Mouse (Mus musculus) ovary, adult 18-20 months (tissue): ENCODE measurements around the gene Muc1.

Experiments used
- DNase-seq: peaks from one replicate; pipeline ENCODE4 v3.0.0; 2022; ENCODE audit warnings: low spot score, mixed read lengths

The Muc1 gene

DNA sequence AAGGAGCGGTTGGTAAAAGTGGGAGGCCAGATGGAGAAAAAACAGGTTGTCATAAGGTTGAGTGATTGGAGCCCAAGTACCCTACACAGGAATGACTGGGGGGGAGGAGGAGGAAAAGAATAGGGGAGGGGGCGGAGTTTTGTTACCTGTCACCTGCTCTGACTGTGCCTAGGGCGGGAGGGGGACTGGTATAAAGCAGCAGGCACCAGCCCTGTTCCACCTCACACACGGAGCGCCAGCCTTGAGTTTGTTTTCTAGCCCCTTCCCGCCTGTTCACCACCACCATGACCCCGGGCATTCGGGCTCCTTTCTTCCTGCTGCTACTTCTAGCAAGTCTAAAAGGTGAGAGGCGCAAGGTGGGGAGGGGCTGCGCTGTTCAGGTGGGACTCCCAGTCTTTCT lies at the start of gene Muc1:
Gene Muc1, plus strand, starts transcription at position 222 of the 400 bp plus-strand sequence.
- DNase-seq = no peak

DNA sequence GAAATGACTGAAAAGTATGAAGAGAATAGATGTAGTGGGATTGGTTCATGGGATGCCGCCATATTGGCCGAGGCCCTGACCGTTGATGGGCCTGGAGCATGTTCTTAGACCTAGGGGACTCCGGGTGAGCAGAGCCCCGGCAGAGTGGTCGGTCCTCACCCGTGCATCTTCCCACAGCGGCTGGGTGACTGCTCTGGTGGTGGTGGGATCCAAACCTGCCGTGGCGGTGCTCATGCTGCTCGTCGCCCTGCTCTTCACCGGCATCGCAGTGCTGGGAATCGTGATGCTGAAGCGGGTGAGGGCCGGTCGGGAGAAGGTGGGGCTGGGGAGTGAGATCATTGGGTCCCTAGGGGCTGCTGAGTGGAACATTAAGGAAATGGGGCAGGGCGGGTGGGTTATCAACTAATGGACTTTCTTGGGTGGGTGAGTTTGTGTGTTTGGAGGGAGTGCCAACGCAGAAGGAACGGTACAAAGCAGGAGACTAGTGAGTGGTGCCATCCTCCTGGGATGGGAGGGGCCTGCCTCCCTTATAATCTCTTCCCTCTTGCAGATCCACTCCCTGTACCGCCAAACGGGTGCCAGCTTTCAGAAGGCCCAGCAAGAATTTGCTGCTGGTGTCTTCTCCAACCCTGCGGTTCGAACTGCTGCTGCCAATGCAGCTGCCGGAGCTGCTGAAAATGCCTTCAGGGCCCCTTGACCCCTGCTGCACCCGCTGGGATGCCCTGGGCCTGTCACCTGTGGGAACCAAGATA lies 46.9 kb upstream of the Muc1 start:
- no peak for DNase-seq

DNA sequence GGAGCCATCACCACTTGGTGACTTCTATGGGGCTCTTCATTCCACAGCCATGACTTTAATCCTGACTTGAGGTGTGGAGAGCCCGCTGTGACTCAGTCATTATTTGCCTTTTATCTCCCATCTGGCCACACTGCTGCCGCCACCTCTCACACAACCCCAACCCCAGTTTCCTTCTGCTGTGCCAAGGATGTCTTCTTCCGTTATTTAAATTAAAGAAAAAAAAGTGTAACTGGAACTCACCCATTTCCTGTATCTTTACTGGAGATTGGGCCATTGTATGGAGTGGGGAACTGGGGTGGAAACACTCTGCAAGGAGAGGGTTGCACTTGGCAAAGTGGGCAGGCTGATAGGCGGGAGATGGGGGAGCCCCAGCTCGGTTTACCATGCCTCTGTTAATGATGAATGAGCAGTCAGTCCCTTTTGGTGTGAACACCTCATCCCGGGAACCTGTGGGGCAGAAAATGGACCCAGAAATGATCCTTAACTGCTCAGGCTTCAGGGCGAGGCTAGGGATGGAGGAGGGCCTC lies 46.3 kb upstream of the Muc1 start:
- DNase-seq = no peak

DNA sequence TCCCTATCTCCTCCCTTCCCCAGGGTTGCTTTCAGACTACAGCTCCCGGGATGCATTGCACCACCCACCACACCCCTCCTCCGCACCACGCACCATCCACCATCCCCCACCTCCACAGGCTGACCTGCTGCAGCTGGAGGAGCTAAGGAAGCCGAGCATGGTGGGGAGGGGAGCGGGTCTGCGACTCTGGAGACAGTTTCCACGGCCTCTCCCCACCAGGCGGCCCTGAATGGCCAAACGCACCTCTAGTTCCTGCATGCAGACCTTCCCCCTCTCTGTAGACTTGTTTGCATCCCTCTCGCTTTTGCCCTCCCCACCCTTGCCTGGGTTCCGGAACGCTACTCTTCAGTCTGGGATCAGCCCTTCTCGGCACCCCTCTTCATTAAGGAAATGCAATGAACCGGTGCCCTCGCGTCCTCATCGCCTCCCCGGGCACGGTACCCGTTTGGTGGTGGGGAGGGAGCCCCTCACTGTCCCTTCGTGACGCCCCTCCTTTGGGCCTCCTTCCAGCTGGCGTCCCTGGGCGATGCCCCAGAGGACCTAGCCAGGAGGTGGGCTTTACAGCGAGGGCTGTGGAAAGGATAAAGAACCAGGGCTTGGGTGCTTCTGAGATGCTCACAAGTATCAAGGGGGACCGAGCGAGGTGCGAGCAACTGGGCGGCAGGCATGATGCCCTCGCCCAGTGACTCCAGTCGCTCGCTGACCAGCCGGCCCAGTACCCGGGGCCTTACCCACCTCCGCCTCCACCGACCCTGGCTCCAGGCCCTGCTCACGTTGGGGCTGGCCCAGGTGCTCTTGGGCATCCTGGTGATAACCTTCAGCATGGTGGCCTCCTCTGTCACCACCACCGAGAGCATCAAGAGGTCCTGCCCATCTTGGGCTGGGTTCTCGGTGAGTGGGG lies 45.5 kb upstream of the Muc1 start, which contains the start of gene Fam189b:
Gene Fam189b, plus strand, starts transcription at position 86 of the 901 bp plus-strand sequence.
- DNase-seq = peak; percentile 84

DNA sequence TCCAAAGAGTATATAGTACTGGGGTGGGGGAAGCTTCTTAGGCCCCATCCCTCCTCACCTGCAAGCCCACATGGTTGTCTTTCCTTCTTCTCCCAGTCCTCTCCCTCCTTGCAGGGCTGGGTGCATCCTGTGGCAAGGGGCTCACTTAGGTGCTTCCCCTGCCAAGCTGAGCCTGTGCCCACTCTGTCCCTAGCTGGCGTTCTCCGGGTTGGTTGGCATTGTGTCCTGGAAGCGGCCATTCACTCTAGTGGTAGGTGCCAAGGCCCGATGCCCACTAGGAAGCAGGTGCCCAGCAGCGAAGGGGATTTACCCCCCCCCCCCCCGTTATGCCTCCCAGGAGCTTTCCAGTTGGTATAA lies 44.9 kb upstream of the Muc1 start:
- no peak for DNase-seq

DNA sequence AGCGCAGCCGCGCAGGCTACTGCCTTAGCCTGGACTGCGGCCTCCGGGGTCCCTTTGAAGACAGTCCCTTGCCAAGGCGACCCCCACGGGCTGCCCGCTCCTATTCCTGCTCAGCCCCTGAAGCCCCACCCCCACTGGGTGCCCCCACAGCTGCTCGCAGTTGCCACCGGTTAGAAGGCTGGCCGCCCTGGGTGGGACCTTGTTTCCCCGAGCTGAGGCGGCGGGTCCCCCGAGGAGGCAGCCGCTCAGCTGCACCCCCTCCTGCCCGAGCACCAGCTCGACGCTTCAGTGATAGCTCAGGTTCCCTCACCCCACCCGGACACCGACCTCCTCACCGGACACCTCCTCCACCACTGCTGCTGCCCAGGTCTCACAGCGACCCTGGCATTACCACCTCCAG lies 41.7 kb upstream of the Muc1 start:
- DNase-seq = no peak

DNA sequence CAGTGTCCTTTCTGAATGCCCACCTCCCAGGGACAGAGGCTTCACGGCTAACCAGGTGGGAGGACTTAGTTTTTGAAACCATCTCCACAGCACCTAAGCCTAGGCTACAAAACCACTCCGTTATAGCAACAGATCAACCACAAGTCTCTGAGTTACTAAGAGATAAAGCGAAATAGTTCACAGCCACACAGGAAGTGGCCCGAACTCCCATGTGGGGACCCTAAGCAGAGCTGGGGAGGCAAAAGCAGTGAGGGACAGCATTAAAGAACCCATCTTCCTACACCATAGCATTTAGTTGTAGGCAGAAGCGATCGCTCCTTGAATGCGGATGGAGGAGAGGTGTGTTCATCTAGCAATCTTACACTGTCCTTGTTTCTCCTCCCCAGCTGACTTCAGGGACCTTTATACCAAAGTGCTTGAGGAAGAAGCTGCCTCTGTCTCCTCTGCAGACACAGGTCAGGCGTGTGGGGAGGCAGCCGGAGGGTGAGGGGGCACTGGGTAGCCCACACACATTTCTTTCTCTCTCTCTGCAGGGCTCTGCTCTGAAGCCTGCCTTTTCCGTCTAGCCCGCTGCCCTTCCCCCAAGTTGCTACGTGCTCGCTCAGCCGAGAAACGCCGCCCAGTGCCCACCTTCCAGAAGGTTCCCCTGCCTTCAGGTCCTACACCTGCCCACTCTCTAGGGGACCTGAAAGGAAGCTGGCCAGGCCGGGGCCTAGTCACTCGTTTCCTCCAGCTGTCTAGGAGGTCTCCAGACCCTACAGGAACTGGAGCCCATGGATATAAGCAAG lies 41.0 kb upstream of the Muc1 start:
- no peak for DNase-seq

DNA sequence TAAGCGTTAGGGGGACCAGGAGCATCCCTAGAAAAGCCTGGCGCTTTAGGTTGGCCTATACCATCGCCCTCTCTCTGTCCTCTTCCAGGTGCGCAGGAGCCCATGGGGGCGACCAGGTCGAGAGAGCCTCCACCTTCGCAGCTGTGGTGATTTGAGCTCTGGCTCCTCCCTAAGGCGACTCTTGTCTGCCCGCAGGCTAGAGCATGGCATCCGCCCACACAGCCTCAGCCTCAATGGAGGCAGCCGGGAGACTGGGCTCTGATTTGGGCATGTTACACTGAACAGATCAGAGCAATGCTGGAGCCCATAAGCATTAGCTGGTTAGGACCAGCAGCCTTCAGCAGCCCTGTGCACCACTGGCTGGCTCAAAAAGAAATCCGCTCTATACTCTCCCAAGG lies 40.4 kb upstream of the Muc1 start:
- no peak for DNase-seq

DNA sequence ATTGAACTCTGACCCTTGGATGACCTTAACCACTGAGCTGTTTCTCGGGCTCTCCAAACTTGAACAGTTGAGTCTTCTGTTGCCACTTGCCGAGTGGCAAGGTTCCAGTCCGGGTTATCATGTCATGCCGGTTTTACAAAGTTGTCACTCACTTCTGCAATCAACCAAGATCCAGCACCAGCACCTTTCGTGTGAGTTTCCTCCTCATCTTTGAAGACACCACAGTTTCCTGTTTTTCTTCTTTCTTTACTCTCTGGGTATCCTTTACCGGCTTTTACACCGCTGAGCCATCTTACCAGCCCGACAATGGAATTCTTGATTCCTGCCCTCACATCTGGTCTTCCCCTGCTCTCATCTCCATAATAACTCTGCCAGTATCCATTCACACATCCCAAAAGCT lies 38.4 kb upstream of the Muc1 start:
- DNase-seq = no peak

DNA sequence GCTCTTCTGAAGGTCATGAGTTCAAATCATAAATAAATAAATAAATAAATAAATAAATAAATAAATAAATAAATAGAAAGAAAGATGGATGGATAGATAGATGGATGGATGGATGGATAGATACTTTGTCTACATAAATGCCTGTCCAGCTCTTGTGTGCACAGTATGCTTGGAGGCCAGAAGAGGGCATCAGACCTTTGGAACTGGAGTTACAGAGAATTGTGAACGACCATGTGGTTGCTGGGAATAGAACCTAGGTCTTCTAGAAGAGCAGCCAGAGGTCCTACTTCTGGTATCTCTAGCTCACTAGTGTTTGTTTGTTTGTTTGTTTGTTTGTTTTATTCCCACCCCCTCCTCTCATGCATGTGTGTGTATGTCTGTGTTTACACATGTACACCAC lies 35.5 kb upstream of the Muc1 start:
- DNase-seq = no peak

DNA sequence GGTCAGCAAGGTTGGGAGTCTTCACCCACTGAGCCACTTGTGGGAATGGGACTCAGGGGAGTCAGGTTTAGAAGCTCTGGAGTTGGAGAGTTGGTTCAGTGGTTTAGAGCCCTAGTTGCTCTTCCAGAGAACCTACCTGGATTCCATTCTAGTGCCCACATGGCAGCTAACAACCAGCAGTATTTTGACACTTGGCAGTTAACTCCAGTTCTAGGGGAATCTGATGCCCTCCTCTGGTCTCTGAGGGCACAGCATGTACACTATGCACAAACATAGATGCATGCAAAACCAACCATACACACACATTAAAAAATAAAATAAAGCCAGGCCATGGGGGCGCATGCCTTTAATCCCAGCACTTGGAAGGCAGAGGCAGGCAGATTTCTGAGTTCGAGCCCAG lies 35.0 kb upstream of the Muc1 start:
- no peak for DNase-seq

DNA sequence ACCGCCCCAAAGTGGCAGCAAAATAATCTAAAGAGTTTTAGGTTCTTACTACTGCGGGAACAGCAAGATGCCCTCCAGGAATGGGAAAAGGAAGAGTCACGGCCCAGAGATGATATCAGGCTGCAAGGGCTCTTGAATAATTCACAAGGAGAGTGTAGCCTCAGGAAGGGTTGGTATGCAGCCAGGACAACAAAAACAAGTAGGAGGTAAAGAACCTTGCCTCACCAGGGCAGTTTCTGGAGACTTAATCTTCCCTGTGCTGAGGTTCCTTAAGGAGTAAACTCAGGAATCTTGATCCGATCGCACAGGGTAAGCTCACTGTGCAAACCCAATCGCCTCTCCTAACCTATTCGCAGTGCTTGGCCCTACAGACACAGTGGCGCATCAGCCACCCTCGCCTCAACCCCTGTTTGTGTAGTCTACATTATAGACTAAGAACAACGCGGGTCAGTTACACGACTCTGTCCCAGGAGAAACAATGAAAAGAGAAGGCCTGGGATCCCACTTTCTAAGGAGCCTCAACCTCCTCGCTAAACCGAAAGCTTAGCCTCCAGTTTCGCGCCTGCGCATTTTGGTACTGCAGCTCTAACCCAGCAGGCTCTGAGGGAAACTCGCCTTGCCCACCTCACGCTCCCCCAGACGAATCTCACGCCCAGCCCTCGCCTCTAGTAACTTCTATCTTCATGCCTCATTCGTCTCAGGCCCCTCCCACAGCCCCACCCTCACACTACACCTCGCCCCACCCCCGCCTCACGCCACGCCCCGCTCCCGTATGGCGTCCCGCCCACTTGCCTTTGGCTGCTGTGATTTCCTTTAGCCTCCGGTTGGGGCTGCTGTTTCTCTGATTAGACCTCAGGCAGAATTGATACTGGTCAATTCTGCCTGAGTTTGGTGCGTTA lies 32.6 kb upstream of the Muc1 start:
- peak; percentile 93 for DNase-seq

DNA sequence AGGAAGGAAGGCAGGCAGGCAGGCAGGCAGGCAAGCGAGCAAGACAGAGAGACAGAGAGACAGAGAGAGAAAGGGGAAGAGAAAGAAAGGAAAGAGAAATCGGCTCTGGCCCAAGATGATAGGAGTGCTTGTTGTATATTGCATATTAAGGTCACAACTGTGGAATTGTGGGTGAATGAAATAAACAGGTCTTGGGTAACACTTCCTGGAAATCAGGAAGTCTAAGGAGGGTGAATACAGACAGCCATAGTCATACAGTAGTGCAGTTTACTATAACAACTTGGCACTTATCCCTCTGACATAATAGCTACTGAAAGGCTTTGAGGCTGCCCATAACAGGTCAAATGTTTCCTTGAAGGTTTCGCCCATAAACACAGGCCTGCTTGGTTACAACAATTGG lies 29.0 kb upstream of the Muc1 start:
- no peak for DNase-seq

DNA sequence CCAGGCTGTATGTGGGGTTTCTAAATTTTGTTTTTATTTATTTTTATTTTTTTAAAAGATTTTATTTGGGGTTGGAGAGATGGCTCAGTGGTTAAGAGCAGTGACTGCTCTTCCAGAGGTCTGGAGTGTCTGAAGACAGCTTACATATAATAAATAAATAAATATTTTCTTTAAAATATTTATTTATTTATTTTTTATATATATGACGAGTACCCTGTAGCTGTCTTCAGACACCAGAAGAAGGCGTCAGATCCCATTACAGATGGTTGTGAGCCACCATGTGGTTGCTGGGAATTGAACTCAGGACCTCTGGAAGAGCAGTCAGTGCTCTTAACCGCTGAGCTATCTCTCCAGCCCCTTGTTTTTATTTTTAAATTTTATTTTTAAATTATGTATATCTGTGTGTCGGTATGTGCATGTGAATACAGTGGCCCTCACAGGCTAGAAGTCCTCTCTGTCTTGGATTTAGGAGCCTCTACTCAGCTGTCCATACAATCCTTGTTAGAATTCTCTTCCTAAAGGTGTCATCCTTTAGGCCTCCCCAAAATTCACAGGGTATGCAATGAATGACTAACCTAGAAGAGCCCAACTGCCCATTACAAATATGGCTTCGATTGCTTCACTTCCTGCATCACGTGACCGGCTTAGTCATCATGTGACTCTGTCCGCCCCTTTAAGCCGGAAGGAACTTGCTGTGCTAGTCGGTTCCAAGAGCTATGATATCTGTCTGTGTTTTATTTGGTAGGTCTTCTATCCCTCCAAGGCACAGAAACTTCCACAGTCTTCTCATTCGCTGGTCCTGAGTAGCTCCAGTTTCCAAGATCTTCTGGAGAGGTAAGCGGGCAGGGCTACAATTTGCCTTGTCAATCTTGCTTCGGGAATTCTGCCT lies 26.4 kb upstream of the Muc1 start, which contains the start of gene Gba:
Gene Gba, plus strand, starts transcription at position 676 of the 889 bp plus-strand sequence.
- peak; percentile 71 for DNase-seq

DNA sequence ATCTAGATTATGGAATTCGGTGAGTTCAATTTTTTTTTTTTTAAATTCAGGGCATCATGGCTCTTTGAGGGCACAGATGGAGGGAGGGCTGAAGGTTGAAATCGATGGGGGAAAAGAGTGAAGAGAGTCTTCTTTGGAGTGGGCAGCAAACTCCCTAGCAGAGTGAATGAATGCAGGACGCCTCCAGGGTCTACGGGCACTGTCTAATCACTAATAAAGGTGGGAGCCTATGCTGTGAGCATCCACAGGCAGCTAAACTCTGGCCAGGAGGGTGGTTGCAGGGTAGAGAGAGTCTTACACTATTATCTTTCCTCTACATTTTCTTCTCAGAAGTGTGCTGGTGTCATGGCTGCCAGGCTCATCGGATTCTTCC lies 25.7 kb upstream of the Muc1 start:
- DNase-seq = no peak

DNA sequence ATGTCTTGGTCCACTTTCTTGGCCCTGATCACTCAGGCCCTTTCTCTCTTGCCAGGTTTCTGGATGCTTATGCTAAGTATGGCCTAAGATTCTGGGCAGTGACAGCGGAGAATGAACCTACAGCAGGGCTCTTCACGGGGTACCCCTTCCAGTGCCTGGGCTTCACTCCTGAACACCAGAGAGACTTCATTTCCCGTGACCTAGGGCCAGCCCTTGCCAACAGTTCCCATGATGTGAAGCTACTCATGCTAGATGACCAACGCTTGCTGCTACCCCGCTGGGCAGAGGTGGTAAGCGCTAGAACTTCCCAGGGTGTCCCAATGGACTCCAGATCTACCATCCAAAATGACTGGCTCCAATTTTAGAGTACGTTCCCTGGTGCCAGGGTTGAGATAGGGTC lies 22.8 kb upstream of the Muc1 start:
- no peak for DNase-seq

DNA sequence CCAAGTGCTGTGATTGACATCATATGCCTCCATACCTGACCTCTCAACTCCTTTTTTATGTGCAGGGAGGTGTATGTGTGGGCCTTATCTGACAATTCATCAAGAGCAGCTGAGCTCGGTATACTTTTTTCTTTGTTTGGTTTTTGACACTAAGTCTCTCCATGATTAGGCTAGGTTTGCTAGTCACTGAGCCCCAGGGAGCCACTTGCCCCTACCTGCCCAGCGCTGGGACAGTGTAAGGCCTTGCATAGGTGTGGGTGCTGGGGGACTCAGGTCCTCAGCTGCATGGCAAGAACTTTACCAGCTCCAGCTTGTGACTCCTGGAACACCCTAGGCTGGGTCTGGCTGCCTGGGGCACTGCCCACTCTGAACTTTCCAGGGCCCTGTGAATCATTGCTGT lies 22.2 kb upstream of the Muc1 start:
- DNase-seq = no peak

DNA sequence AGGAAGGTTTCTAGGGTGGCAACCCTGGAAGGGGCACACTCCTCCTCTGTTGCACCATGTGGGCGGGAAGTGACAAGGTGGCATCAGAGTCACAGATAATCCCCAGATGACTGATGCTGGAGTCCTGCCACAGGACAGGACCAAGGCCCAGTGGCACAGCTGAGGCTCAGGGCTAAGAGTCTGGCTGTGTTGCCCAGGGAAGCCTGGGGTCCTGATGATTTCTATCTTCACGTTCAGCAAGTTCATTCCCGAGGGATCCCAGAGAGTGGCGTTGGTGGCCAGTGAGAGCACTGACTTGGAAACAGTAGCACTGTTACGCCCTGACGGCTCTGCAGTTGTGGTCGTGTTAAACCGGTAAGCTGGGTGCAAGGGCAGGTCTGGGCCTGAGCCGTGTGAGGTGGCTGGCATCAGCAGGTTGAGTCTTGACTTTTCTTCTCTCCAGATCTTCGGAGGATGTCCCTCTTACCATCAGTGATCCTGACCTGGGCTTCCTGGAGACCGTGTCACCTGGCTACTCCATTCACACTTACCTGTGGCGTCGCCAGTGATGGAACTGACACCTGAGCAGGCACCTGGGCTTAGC lies 20.7 kb upstream of the Muc1 start:
- no peak for DNase-seq

DNA sequence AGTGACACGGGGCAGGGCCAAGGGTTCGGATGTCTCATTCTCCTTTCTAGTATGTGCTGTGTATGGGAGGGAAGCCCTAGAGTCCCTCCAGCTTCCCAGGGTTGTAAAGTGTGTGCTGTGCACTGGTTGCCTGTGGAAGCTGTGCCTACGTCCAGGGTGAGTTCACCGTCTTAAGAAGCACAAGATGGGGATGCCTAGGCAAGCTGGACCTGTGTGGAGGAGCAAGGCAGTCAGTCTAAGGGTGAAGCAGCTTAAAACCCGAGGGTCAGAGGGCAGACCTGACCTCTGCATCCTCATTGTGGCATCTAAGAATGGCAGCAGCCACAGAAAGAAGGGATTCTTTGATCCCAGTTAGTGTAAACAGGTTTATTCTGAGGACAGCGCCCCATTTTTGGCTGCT lies 20.1 kb upstream of the Muc1 start:
- DNase-seq = no peak

DNA sequence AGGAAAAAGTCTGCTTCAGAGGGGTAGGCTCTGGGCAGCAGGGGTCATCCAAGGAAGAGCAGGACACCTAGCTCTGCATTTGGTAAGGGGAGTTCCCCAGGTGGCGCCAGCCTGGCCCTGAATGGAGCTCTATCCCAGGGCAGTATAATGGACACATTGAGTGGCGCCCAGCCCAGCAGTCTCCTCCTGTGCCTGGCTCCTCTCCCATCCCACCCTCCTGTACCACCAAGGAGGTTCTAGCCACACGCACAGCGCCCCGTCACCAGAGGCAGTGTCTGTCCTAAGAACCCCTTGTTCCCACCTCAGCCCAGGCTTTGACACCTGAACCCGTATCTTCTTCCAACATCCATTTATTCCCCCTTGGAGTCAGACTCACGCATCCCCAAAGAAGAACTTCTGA lies 19.1 kb upstream of the Muc1 start:
- no peak for DNase-seq
